Mouse (Mus musculus) left cerebral cortex, postnatal 10 days (tissue): ENCODE results near the gene Tut7. TPM values are rescaled to one million over a fixed set of nuclear protein-coding genes. Genes with fewer than 3 reads are reported as not detected.
A peak's percentile ranks its signal among the peaks of the same experiment; 100 is the strongest.
"Not testable (repeated sequence)": the region's sequence is repeated elsewhere in the genome, so short reads cannot be mapped to it uniquely, and the experiment has no call there.

ENCODE experiments used
- DNase-seq, 2 experiments: peaks; one replicate each; pipeline ENCODE4 v3.0.0; 2021 to 2022; ENCODE audit warnings: low spot score in 2 of 2, mixed read lengths in 1 of 2; ENCODE audit errors: extremely low spot score in 1 of 2
- intact Hi-C: fragments of 180-260 bp; cut with DNase I; formaldehyde crosslinking; loops from one replicate; pipeline ENCODE4 v1.15.1; 2025
- total RNA-seq, 2 experiments: library from RNA; stranded (reverse); gene quantifications; 2 replicates each; pipeline ENCODE4 v1.2.3; 2021

The Tut7 gene
- total RNA-seq, 2 experiments from 2014 or later, result 67.4 to 67.6 TPM

GRCm38 (mm10) chr13:59836101-59836798 lies 13.3 kb upstream of the Tut7 start:
- DNase-seq, result no peak
- intact Hi-C loops, result loop anchor here (10.0 kb wide), 1 partner anchor 1201 kb away; no protein-coding TSS in a partner anchor

GRCm38 (mm10) chr13:59834786-59835452 lies 12.0 kb upstream of the Tut7 start:
- intact Hi-C loops, result loop anchor here (10.0 kb wide), 1 partner anchor 1200 kb away; no protein-coding TSS in a partner anchor
- DNase-seq, result peak; percentile 52 to 57

GRCm38 (mm10) chr13:59832871-59833270 lies 9.9 kb upstream of the Tut7 start:
- no peak for DNase-seq
- intact Hi-C loops, result loop anchor here (10.0 kb wide), 1 partner anchor 1198 kb away; no protein-coding TSS in a partner anchor

GRCm38 (mm10) chr13:59832454-59832853 lies 9.5 kb upstream of the Tut7 start:
- intact Hi-C loops, result loop anchor here (10.0 kb wide), 1 partner anchor 1198 kb away; no protein-coding TSS in a partner anchor
- DNase-seq, result no peak

- DNase-seq, result no peak
- intact Hi-C loops, result no loop called here
Measured at GRCm38 (mm10) chr13:59825966-59826365, 3.0 kb upstream of the Tut7 start.

GRCm38 (mm10) chr13:59820836-59821235 lies 2.1 kb downstream of the Tut7 start:
- intact Hi-C loops, result no loop called here
- DNase-seq, result no peak

- DNase-seq, result no peak
- intact Hi-C loops, result no loop called here
Measured at GRCm38 (mm10) chr13:59820114-59820513, 2.8 kb downstream of the Tut7 start.

GRCm38 (mm10) chr13:59817352-59817751 lies 5.6 kb downstream of the Tut7 start:
- no peak for DNase-seq
- intact Hi-C loops, result no loop called here

GRCm38 (mm10) chr13:59814109-59814591 lies 8.8 kb downstream of the Tut7 start:
- intact Hi-C loops, result loop anchor here (5.0 kb wide), 1 partner anchor 37 kb away; no protein-coding TSS in a partner anchor

GRCm38 (mm10) chr13:59811581-59811980 lies 11.4 kb downstream of the Tut7 start:
- intact Hi-C loops, result loop anchor here (5.0 kb wide), 1 partner anchor 34 kb away; no protein-coding TSS in a partner anchor
- DNase-seq, result no peak

More at GRCm38 (mm10) chr13:59814109-59814591, 8.8 kb downstream of the Tut7 start:
- no peak for DNase-seq

GRCm38 (mm10) chr13:59801000-59801399 lies 21.9 kb downstream of the Tut7 start:
- intact Hi-C loops, result loop anchor here (10.0 kb wide), 1 partner anchor 206 kb away; no protein-coding TSS in a partner anchor
- no peak for DNase-seq

GRCm38 (mm10) chr13:59800077-59800476 lies 22.9 kb downstream of the Tut7 start:
- intact Hi-C loops, result loop anchor here (10.0 kb wide), 1 partner anchor 205 kb away; no protein-coding TSS in a partner anchor
- DNase-seq, result no peak

GRCm38 (mm10) chr13:59798306-59798705 lies 24.6 kb downstream of the Tut7 start:
- intact Hi-C loops, result loop anchor here (10.0 kb wide), 1 partner anchor 184 kb away; no protein-coding TSS in a partner anchor
- no peak for DNase-seq

- no peak for DNase-seq
- intact Hi-C loops, result loop anchor here (10.0 kb wide), 1 partner anchor 182 kb away; no protein-coding TSS in a partner anchor
Measured at GRCm38 (mm10) chr13:59796466-59796848, 26.5 kb downstream of the Tut7 start.

GRCm38 (mm10) chr13:59795807-59796465 lies 27.0 kb downstream of the Tut7 start:
- no peak for DNase-seq
- intact Hi-C loops, result loop anchor here (10.0 kb wide), 1 partner anchor 181 kb away; no protein-coding TSS in a partner anchor

GRCm38 (mm10) chr13:59794786-59795185 lies 28.2 kb downstream of the Tut7 start:
- no peak for DNase-seq
- intact Hi-C loops, result loop anchor here (10.0 kb wide), 1 partner anchor 180 kb away; no protein-coding TSS in a partner anchor

GRCm38 (mm10) chr13:59782145-59782544 lies 40.8 kb downstream of the Tut7 start, which contains the start of gene Gm49354:
Gene Gm49354 (minus strand): TSS chr13:59782245.
- no peak for DNase-seq
- intact Hi-C loops, result no loop called here

- DNase-seq, result not testable (repeated sequence)
- intact Hi-C loops, result loop anchor here (5.0 kb wide), 1 partner anchor 32 kb away; no protein-coding TSS in a partner anchor
Measured at GRCm38 (mm10) chr13:59779744-59780264, 43.1 kb downstream of the Tut7 start.
